Mouse (Mus musculus) erythroblast, embryonic 14.5 days (primary cell): ENCODE measurements around the gene Ankrd28.

ENCODE experiments used
- GATA1 ChIP-seq: IDR thresholded peaks from 2 replicates; pipeline ENCODE4 v1.6.1; 2012; ENCODE audit warnings: low read length, inconsistent platforms, mixed read lengths
- TAL1 ChIP-seq: IDR thresholded peaks from 3 replicates; pipeline ENCODE4 v1.6.1; 2012; ENCODE audit warnings: low read length, inconsistent platforms, mixed read lengths

GRCm38 (mm10) chr14:31831370-31831712, 890 bp upstream of the Ankrd28 start:
- TF ChIP-seq GATA1 (no peak), TAL1 (no peak)
